Mouse (Mus musculus) macrophage (primary cell): ENCODE results near the gene Ntrk2. TPM values are rescaled to one million over a fixed set of nuclear protein-coding genes. Genes with fewer than 3 reads are reported as not detected.
"Not testable (repeated sequence)": the region's sequence is repeated elsewhere in the genome, so short reads cannot be mapped to it uniquely, and the experiment has no call there.

ENCODE experiments used
- H3K27ac ChIP-seq: fragments of 350-480 bp; formaldehyde crosslinking; 2 replicates; pipeline ENCODE4 v1.9.0; 2021
- H3K36me3 ChIP-seq: fragments of 350-480 bp; formaldehyde crosslinking; 2 replicates; pipeline ENCODE4 v1.9.0; 2021; ENCODE audit errors: inconsistent target
- H3K4me3 ChIP-seq: fragments of 350-480 bp; formaldehyde crosslinking; 2 replicates; pipeline ENCODE4 v1.9.0; 2021; ENCODE audit errors: inconsistent target
- H3K79me2 ChIP-seq: fragments of 350-480 bp; formaldehyde crosslinking; 2 replicates; pipeline ENCODE4 v1.9.0; 2021; ENCODE audit errors: inconsistent target
- WGBS: methylation state at CpG from one replicate; pipeline ENCODE4 v1.1.7; 2026; ENCODE audit warnings: inconsistent platforms; ENCODE audit not compliant: missing documents; 5-methylcytosine and 5-hydroxymethylcytosine counted together
- polyA plus RNA-seq: library from polyadenylated mRNA; stranded (reverse); fragments of 250-400 nt; gene quantifications from 3 replicates; pipeline ENCODE4 v1.2.4, GENCODE M21; 2018; ENCODE audit warnings: inconsistent platforms

The Ntrk2 gene
- polyA plus RNA-seq, 1 experiment from 2014 or later, result not detected

DNA sequence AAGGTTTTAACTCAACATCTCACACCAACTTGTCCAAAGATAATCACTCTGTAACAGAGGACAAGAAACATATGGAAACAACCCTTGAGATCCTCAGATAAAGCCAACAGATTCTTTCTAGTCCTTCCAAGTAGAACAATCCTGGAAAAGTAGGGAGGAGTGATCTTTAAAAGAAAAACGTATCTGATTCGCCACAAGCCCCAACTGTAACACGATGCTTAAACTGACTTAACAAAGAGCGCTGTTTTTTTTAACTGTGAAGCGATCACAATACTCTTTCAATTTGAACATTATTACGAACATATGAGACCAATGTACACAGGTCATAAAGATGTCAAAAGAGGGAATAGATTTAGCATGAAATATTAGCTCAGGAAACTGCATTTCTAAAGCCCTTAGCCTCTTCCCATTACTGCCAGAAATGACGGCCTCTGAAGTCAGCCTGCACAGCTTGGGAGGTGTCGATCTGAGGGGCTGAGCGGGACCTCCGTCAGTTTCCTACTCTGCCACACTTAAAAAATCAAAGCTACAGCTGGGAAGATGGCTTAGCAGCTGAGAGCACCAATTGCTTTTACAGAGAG, 289.5 kb downstream of the Ntrk2 start:
- WGBS, result 47% methylated on average over 10 of the region's 10 CpGs
- Histone ChIP-seq H3K36me3 (no peaks in the 10 kb centered on the region), H3K27ac (no peak overlapping the region), H3K4me3 (no peak overlapping the region), H3K79me2 (no peaks in the 10 kb centered on the region)

DNA sequence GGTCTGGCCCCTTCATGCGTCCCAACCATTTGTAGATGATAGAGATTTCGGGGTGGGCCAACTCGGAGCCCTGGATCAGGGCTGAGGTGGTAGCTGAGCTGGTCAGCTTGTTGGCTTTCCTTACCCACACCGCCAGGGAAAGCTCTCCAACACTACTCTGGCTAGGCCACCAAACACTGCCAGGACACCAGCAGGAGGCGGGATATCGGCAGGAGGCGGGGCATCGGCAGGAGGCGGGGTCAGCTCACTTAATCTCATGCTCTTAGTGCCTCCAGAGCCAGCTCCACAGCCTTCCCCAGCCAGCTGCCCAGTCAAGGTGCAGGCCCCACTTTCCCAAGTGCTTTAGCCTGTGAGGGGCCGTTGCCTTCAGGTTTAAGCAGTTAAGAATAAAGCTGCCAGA, 293.7 kb downstream of the Ntrk2 start:
- Histone ChIP-seq H3K79me2 (no peaks in the 10 kb centered on the region), H3K36me3 (no peaks in the 10 kb centered on the region), H3K27ac (no peak overlapping the region), H3K4me3 (no peak overlapping the region)
- WGBS, result 50% methylated on average over 10 of the region's 10 CpGs

DNA sequence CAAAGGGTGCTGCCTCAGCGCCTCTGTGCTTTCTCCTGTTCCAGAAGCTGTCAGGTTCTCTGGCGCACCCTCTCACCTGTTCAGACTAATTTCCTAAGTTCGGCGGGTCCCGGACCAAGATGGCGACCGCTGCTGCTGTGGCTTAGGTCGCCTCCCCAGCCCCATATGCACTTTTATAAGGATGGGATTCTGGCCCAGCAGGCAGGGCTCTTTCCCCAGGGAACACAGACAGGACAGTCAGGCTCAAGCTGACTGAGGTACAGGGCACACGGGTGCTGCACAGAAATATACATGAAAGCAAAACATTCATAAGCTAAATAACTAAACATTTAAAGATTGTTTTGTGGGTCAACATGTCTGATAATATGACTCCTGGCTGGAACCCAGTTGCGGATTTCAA, 301.4 kb downstream of the Ntrk2 start:
- WGBS, result 81% methylated on average over 3 of the region's 10 CpGs
- not testable (repeated sequence) for H3K4me3 ChIP-seq, H3K79me2 ChIP-seq, H3K36me3 ChIP-seq, H3K27ac ChIP-seq

DNA sequence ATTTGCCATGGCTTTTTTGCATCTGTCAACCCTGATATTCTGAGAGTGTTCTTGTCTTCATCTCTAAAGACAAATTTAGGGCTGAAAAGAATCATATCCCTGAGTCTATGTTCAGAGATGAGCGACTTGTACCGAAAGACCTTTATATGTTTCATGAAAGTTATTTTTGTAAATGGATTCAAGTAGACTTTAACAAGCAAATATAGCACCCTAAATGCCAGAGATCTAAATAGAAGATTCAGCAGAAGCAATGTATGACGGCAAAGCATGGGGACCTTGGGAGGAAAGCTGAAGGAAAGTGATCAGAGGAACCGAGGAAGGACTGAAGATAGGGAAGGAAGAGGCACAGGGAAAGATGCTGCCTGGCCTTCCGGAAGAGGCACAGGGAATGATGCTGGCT, 303.7 kb downstream of the Ntrk2 start:
- Histone ChIP-seq H3K79me2 (no peaks in the 10 kb centered on the region), H3K4me3 (no peak overlapping the region), H3K36me3 (no peaks in the 10 kb centered on the region), H3K27ac (no peak overlapping the region)
- WGBS, result 93% methylated on average over 5 of the region's 5 CpGs

DNA sequence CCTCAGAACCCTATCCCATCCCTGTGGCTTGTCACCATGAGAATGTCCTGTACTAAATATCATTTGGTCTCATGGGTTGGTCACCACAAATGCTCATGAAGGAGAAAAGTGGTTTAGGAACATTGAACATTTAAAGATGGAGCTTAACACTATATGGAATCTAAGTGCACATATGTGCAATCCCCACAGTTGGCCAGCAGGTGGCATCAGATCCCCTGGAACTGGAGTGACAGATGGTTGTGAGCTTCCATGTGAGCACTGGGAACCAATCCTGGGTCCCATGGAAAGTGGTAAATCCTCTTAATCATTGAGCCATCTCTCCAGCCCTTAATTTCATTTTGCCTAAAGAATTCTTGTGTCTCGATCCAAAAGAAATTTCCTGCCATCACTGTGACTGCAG, 308.3 kb downstream of the Ntrk2 start:
- Histone ChIP-seq H3K36me3 (no peaks in the 10 kb centered on the region), H3K79me2 (no peaks in the 10 kb centered on the region), H3K27ac (no peak overlapping the region), H3K4me3 (no peak overlapping the region)
- 100% methylated on average over 1 of the region's 1 CpGs for WGBS

DNA sequence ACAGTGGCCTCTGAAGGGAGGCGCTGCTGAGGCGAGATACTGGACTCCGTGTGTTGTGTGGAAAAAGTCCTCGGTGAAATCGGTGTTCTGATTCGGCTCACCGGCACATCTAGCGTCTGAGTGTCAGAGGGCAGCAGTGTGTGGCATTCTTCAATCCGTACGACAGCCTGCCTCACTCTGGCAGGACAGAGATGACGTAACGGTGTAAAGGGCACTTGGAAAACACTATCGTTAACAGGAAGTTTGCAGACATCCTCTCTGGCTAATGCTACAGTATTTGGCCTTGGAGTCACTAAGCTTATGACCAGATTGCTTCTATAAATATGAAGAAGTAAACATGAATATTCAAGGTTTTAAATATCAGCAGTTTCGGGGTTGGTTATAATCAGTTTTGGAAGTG, 309.2 kb downstream of the Ntrk2 start:
- H3K27ac ChIP-seq, result no peak overlapping the region
- H3K36me3 ChIP-seq, result no peaks in the 10 kb centered on the region
- WGBS, result 92% methylated on average over 14 of the region's 14 CpGs
- H3K4me3 ChIP-seq, result no peak overlapping the region
- no peaks in the 10 kb centered on the region for H3K79me2 ChIP-seq

DNA sequence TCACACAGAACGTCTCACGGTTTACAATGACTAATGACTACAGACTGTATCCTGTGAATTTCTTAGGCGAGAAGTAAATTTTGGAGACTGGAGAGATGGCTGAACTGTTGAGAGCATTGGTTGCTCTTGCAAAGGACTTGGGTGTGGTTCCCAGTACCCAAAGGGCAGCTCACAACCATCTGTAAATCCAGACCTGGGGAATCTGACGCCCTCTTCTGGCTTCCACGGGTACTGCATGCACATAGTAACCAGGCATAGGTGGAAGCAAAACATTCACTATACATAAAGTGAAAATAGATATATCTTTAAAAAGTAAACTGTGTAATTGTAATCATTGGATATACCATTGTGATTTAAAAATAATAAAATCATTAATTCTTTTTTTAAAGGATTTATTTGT, 310.9 kb downstream of the Ntrk2 start:
- no peaks in the 10 kb centered on the region for H3K36me3 ChIP-seq
- no peak overlapping the region for H3K27ac ChIP-seq
- 90% methylated on average over 5 of the region's 5 CpGs for WGBS
- no peak overlapping the region for H3K4me3 ChIP-seq
- no peaks in the 10 kb centered on the region for H3K79me2 ChIP-seq

DNA sequence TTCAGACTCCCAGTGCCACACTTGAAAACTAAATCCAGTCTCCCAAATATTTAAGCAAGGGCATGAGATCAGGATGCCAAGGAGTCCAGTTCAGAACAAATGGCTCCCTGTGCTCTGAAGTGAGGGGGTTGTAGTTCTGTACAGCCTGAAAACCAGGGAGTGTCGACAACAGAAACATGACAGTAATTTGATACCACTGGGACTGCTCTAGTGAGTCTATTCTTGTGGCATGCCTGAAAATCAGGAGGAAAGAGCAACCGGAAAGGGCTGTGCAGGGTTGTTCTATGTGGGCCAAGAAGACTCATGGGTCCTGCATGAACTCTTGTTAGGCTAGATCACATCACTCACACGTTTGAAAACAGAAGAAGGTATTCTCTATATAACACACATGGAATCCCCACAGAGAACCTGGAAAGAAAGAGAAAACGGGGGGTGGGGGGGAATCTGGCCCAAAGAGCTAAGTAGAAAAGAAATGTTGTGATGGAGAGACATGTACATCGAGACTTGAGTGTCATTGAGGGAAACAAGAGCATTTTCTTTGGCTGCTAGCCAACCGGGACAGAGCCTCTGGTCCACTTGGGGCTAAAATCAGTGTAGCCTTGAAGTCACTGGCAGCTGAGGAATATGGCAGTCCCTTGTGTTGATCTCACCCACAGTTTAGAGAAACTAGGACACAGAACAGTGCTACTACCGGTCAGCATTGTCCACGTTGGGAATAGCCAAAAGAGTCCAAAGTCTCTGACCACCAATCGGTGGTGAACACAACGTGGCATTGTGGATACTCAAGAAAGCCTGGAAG, 313.4 kb downstream of the Ntrk2 start:
- Histone ChIP-seq H3K79me2 (no peaks in the 10 kb centered on the region), H3K4me3 (no peak overlapping the region), H3K27ac (no peak overlapping the region), H3K36me3 (no peaks in the 10 kb centered on the region)
- WGBS, result 81% methylated on average over 10 of the region's 10 CpGs

DNA sequence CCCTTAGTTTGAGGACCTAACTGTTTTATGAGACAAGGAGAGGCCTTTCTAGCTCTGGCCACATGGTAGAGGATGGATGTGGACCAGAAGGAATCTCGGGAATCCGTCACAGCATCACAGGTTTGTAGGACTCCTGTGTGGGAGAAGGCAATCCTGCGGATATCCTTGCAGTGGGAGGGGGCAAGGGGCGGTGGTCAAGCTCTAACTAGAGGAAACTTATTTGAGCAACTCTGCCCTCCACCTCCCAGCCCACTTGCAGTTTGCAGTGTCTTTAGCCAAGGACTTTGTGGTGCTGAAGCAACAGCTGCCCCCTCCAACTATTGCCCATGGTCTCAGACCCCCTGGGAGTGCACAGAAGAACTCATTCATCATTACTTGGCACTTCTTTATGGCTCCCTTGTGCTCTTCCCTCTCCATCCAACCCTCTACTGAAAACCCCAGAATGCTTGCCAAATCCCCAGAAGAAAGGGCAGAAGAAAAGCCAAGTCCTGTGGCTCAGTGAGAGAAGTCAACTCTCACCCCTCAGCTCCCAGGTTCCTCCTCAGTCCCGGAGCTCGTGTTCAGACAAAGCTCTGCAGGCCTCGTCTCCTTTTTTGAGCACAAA, 336.9 kb downstream of the Ntrk2 start:
- Histone ChIP-seq H3K79me2 (no peaks in the 10 kb centered on the region), H3K4me3 (no peak overlapping the region), H3K27ac (no peak overlapping the region), H3K36me3 (no peaks in the 10 kb centered on the region)
- whole genome bisulfite sequencing, result 87% methylated on average over 7 of the region's 7 CpGs

DNA sequence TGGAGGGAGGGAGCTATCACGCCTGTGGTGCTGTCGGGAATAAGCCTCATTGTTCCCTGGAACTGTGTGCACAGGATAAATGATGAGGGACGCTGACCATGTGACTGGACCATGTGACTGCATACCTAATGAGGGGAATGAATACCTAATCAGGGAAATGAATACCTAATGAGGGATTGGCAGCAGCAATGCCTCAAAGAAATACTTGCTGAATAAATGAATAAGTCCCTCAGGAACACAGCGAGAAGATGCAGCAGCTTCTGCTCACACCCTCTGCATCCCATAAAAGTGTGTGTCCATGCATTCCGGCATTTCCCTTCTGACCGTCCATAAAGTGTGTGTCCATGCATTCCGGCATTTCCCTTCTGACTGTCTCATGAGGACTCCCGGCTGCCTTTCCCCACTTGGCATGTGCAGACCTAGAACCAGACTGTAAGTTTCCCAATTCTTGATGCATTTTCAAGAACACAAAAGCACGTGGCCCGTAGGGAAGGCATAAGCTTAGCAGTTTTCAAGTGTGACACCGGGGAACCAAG, 338.0 kb downstream of the Ntrk2 start:
- Histone ChIP-seq H3K4me3 (no peak overlapping the region), H3K79me2 (no peaks in the 10 kb centered on the region), H3K36me3 (no peaks in the 10 kb centered on the region), H3K27ac (no peak overlapping the region)
- WGBS, result 85% methylated on average over 11 of the region's 11 CpGs

DNA sequence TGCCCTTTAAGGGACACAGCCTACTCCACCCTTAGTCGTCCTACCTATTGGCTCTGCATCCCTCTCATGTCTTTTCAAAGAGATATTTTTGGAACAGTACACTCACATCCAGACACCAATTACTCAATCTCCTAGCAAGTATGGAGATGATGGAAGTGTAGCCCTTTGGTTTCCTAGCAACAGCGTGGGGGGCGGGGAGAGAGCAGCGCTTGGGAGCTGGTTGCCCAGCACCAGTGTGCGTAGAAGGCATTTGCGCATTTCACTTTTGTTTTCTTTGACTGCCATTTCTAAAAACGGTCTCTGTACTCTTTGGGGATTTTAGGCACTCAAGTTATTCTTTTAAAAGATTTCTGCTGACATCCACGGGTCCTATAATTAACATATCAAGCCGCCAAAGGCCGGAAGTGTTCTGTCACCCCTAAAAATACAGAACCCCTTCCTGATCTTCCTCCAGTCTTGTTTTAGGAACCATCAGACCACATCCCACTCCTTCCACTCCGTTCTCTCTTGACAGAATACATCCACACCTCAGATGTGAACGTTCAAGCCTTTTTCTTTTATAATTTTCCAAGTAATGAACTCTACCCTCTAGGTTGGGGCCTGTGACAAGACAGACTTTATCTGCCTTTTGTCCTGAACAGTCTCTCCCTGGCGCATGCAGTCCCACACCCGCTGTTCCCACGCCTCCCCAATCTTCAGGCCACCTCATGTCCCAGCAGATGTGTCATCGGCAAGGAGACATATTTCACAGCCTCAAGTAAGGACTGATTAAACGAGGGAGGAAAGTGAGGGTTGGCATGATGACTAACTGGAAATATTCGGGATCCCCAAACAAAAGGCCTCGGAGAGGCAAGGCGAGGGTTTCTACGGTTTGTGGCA, 339.5 kb downstream of the Ntrk2 start:
- Histone ChIP-seq H3K27ac (no peak overlapping the region), H3K79me2 (no peaks in the 10 kb centered on the region), H3K36me3 (no peaks in the 10 kb centered on the region), H3K4me3 (no peak overlapping the region)
- 69% methylated on average over 21 of the region's 21 CpGs for WGBS

DNA sequence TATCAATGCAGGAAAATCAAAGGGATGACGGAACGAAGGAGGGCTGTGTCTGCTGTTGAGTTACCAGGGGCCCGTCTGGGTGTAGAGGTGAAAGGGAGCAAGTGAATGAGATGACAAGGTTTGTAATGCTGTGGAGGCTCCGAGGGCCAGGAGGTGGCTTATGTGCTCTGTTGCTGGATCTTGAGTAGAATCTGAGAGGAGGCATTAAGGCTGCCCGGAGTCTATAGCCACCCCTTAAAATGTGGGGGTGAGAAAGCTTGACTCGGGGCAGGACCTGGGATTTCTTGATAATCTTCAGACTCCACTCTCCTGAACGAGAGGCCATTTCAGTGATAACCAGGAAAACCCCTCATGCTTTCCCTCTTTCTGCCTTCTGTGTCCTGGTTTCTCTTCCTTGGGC, 340.2 kb downstream of the Ntrk2 start:
- H3K4me3 ChIP-seq, result no peak overlapping the region
- no peaks in the 10 kb centered on the region for H3K79me2 ChIP-seq
- 92% methylated on average over 7 of the region's 7 CpGs for WGBS
- H3K36me3 ChIP-seq, result no peaks in the 10 kb centered on the region
- H3K27ac ChIP-seq, result no peak overlapping the region

DNA sequence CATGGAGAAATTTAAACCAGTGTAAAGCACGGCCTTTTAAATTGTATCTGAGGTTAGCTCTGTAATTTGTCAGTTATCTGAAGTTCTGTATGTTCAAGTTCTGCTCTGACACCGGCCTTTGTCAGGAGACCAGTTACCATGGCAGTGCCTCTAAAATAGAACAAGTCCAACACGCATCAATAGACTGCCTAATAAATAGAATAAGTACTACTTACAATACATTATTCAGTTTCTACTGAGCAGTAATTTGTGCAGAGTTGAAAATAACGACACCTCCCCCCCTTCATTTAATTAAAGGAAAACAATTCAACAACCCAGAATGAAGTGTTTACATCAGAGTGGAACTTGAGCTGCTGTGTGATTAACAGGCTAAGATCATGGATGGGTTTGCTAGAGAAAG, 341.6 kb downstream of the Ntrk2 start:
- H3K79me2 ChIP-seq, result no peaks in the 10 kb centered on the region
- WGBS, result 82% methylated on average over 4 of the region's 4 CpGs
- no peaks in the 10 kb centered on the region for H3K36me3 ChIP-seq
- H3K27ac ChIP-seq, result no peak overlapping the region
- no peak overlapping the region for H3K4me3 ChIP-seq

DNA sequence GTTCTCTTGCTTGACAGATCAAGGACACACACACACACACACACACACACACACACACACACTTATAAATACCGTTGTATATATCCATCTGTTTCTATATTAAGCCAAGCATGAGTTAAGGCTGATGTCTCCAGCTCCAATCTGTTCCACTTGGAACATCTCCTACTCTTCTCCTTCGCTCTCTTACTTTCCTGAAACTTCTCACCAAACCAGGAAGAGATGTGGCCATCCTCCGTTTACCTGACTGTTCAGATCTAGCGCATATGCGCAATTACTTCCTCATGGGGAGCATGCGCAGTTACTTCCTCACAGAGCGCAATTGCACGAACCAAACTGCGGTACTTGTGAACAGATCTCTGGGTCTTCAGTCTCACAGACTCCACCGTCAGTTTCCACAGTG, 342.4 kb downstream of the Ntrk2 start:
- Histone ChIP-seq H3K27ac (no peak overlapping the region), H3K79me2 (no peaks in the 10 kb centered on the region), H3K4me3 (no peak overlapping the region), H3K36me3 (no peaks in the 10 kb centered on the region)
- WGBS, result 78% methylated on average over 10 of the region's 10 CpGs
